Mouse (Mus musculus) neural tube, embryonic 13.5 days (tissue): ENCODE data around the gene Creb3. TPM values are rescaled to one million over a fixed set of nuclear protein-coding genes. Genes with fewer than 3 reads are reported as not detected.

Experiments
- ATAC-seq: fragments of 200-750 bp; cut with Nextera tagmentation; 2 replicates; pipeline ENCODE4 v1.8.0; 2017; ENCODE audit warnings: low read depth, mild to moderate bottlenecking, moderate TSS enrichment, moderate library complexity
- H3K27ac ChIP-seq: fragments of 300-500 bp; sonication (generic); replicated peaks from 2 replicates; pipeline ENCODE4 v1.5.1; 2015; ENCODE audit warnings: moderate library complexity, mild to moderate bottlenecking, inconsistent platforms
- H3K27me3 ChIP-seq: fragments of 300-500 bp; sonication (generic); 2 replicates; pipeline ENCODE4 v1.6.1; 2015; ENCODE audit warnings: mild to moderate bottlenecking, inconsistent platforms
- H3K36me3 ChIP-seq: fragments of 300-500 bp; sonication (generic); 2 replicates; pipeline ENCODE4 v1.6.1; 2015; ENCODE audit warnings: mild to moderate bottlenecking, inconsistent platforms
- H3K4me1 ChIP-seq: fragments of 300-500 bp; sonication (generic); replicated peaks from 2 replicates; pipeline ENCODE4 v1.6.1; 2015; ENCODE audit warnings: inconsistent platforms
- H3K4me2 ChIP-seq: fragments of 300-500 bp; sonication (generic); 2 replicates; pipeline ENCODE4 v1.6.1; 2015; ENCODE audit warnings: inconsistent platforms, mild to moderate bottlenecking, moderate library complexity
- H3K4me3 ChIP-seq: fragments of 300-500 bp; sonication (generic); 2 replicates; pipeline ENCODE4 v1.5.1; 2015; ENCODE audit warnings: mild to moderate bottlenecking, inconsistent platforms
- H3K9ac ChIP-seq: fragments of 300-500 bp; sonication (generic); 2 replicates; pipeline ENCODE4 v1.6.1; 2015; ENCODE audit warnings: moderate library complexity, mild to moderate bottlenecking, inconsistent platforms
- H3K9me3 ChIP-seq: fragments of 300-500 bp; sonication (generic); 2 replicates; pipeline ENCODE4 v1.6.1; 2016; ENCODE audit warnings: inconsistent platforms
- WGBS: fragments of 180-500 bp; shearing (Covaris S2); methylation state at CpG from one replicate; pipeline ENCODE4 v1.1.7; 2015; 5-methylcytosine and 5-hydroxymethylcytosine counted together
- polyA plus RNA-seq: library from polyadenylated mRNA; unstranded; fragments of >200 nt; fragmentation: Nextera tagmentation; extraction: Ambion mirVana; gene quantifications from 2 replicates; pipeline ENCODE4 v1.2.1, GENCODE M21; 2015

The Creb3 gene
- polyA plus RNA-seq, 1 experiment from 2014 or later = 88.9 TPM

DNA sequence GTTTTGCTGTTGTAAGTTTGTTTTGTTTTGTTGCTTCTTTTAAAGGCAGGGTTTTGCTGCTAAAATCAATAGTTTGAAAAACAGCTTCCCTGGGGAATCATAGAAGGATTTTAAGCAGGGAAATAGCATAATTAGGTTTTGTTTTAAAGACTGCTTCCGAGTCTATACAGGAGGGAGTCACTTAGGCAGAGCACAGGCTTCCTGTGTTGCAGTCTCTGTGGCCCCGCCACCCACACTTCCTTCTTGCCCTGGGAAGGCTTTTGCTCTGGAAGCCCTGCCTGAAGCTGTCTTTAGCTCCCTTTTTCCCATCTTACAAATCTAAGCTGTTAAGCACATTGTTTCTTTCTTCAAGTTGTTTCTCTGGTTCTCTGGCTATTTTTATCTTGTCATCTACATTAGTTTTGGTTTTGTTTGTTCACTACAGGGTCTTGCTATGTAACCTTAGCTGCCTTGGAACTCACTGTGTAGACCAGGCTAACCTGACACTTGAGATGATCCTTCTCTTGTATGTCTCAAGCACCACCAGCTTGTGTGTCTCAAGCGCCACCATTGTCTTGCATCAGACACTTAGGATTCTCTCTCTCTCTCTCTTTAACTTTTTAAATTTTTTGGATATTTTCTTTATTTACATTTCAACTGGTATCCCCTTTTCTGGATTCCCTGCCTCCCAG lies 51.1 kb downstream of the Creb3 start:
- no peaks in the 10 kb centered on the region for H3K27me3 ChIP-seq

More for the DNA sequence above, 51.1 kb downstream of the Creb3 start:
- no peak for ATAC-seq
- H3K36me3 ChIP-seq = no peaks in the 10 kb centered on the region
- H3K4me3 ChIP-seq = no peak overlapping the region
- H3K27ac ChIP-seq = no peak overlapping the region
- H3K4me1 ChIP-seq = no peaks in the 10 kb centered on the region
- 71% methylated on average over 3 of the region's 3 CpGs for WGBS
- no peaks in the 10 kb centered on the region for H3K9me3 ChIP-seq
- no peak overlapping the region for H3K9ac ChIP-seq
- H3K4me2 ChIP-seq = no peak overlapping the region

Other genes with a start within 250 kb of the Creb3 start
- 74.5 and 79.3 TPM in 2 replicates for gene Rusc2, start 180.4 kb upstream of the Creb3 start, polyA plus RNA-seq
- gene Fam166b, start 133.2 kb upstream of the Creb3 start, polyA plus RNA-seq = 0.32 and 0.59 TPM in 2 replicates
- 10.8 and 14.4 TPM in 2 replicates for gene Tesk1, start 120.4 kb upstream of the Creb3 start, polyA plus RNA-seq
- 2.8 and 3.7 TPM in 2 replicates for gene Cd72, start 107.7 kb upstream of the Creb3 start, polyA plus RNA-seq
- gene Sit1, start 78.6 kb upstream of the Creb3 start, polyA plus RNA-seq = not detected in 2 replicates
- gene Ccdc107, start 69.4 kb upstream of the Creb3 start, polyA plus RNA-seq = 65.5 and 73.1 TPM in 2 replicates
- gene Arhgef39, start 62.6 kb upstream of the Creb3 start, polyA plus RNA-seq = 10.0 and 10.4 TPM in 2 replicates
- gene Car9, start 55.4 kb upstream of the Creb3 start, polyA plus RNA-seq = 0.33 and 0.56 TPM in 2 replicates
- 29.0 and 77.1 TPM in 2 replicates for gene Tpm2, start 38.6 kb upstream of the Creb3 start, polyA plus RNA-seq
- gene Tln1, start 359 bp downstream of the Creb3 start, polyA plus RNA-seq = 64.4 and 69.6 TPM in 2 replicates
- 23.9 and 28.0 TPM in 2 replicates for gene Rgp1, start 16.4 kb downstream of the Creb3 start, polyA plus RNA-seq
- gene Gba2, start 16.5 kb downstream of the Creb3 start, polyA plus RNA-seq = 47.8 and 50.8 TPM in 2 replicates
- 2.2 TPM in 1 of 2 replicates, not detected in the other for gene Msmp, start 22.2 kb downstream of the Creb3 start, polyA plus RNA-seq
- 26.9 and 27.8 TPM in 2 replicates for gene Npr2, start 69.6 kb downstream of the Creb3 start, polyA plus RNA-seq
- gene Spag8, start 91.3 kb downstream of the Creb3 start, polyA plus RNA-seq = 3.5 and 4.1 TPM in 2 replicates
- 76.8 and 84.9 TPM in 2 replicates for gene Hint2, start 94.1 kb downstream of the Creb3 start, polyA plus RNA-seq
- gene Tmem8b, start 106.6 kb downstream of the Creb3 start, polyA plus RNA-seq = 13.5 and 15.6 TPM in 2 replicates
- 2.4 and 2.9 TPM in 2 replicates for gene Fam221b, start 106.8 kb downstream of the Creb3 start, polyA plus RNA-seq
- not detected in 2 replicates for gene Olfr70, start 138.5 kb downstream of the Creb3 start, polyA plus RNA-seq
- 0.14 TPM in 1 of 2 replicates, not detected in the other for gene Olfr71, start 147.9 kb downstream of the Creb3 start, polyA plus RNA-seq
- 0.43 and 0.47 TPM in 2 replicates for gene Hrct1, start 164.9 kb downstream of the Creb3 start, polyA plus RNA-seq
- gene Spaar, start 167.7 kb downstream of the Creb3 start, polyA plus RNA-seq = not detected in 2 replicates
- not detected in 2 replicates for gene Olfr159, start 208.7 kb downstream of the Creb3 start, polyA plus RNA-seq